Mouse (Mus musculus) embryonic facial prominence, embryonic 15.5 days (tissue): ENCODE data around the gene Sesn2. TPM values are rescaled to one million over a fixed set of nuclear protein-coding genes. Genes with fewer than 3 reads are reported as not detected.
"Not testable (repeated sequence)": the region's sequence is repeated elsewhere in the genome, so short reads cannot be mapped to it uniquely, and the experiment has no call there.

Experiments
- ATAC-seq: fragments of 200-750 bp; cut with Nextera tagmentation; 2 replicates; pipeline ENCODE4 v1.8.0; 2017; ENCODE audit warnings: low read depth, moderate TSS enrichment; ENCODE audit not compliant: insufficient number of reproducible peaks, low FRiP score, low TSS enrichment
- H3K27ac ChIP-seq: fragments of 300-500 bp; sonication (generic); replicated peaks from 2 replicates; pipeline ENCODE4 v1.5.1; 2015; ENCODE audit warnings: mild to moderate bottlenecking, inconsistent platforms
- H3K27me3 ChIP-seq: fragments of 300-500 bp; sonication (generic); 2 replicates; pipeline ENCODE4 v1.6.1; 2015; ENCODE audit warnings: inconsistent platforms
- H3K36me3 ChIP-seq: fragments of 300-500 bp; sonication (generic); 2 replicates; pipeline ENCODE4 v1.6.1; 2015; ENCODE audit warnings: mild to moderate bottlenecking, inconsistent platforms
- H3K4me1 ChIP-seq: fragments of 300-500 bp; sonication (generic); 2 replicates; pipeline ENCODE4 v1.6.1; 2015; ENCODE audit warnings: inconsistent platforms
- H3K4me2 ChIP-seq: fragments of 300-500 bp; sonication (generic); replicated peaks from 2 replicates; pipeline ENCODE4 v1.6.1; 2015; ENCODE audit warnings: mild to moderate bottlenecking, inconsistent platforms
- H3K4me3 ChIP-seq: fragments of 300-500 bp; sonication (generic); replicated peaks from 2 replicates; pipeline ENCODE4 v1.5.1; 2015; ENCODE audit warnings: mild to moderate bottlenecking, inconsistent platforms
- H3K9ac ChIP-seq: fragments of 300-500 bp; sonication (generic); 2 replicates; pipeline ENCODE4 v1.6.1; 2015; ENCODE audit warnings: inconsistent platforms
- H3K9me3 ChIP-seq: fragments of 300-500 bp; sonication (generic); replicated peaks from 2 replicates; pipeline ENCODE4 v1.6.1; 2016; ENCODE audit warnings: inconsistent platforms
- WGBS: fragments of 180-500 bp; shearing (Covaris S2); methylation state at CpG from one replicate; pipeline ENCODE4 v1.1.7; 2015; 5-methylcytosine and 5-hydroxymethylcytosine counted together
- polyA plus RNA-seq: library from polyadenylated mRNA; unstranded; fragments of >200 nt; fragmentation: Nextera tagmentation; extraction: Ambion mirVana; gene quantifications from 2 replicates; pipeline ENCODE4 v1.2.1, GENCODE M21; 2015

The Sesn2 gene
- polyA plus RNA-seq: 11.4 and 12.0 TPM in 2 replicates

DNA sequence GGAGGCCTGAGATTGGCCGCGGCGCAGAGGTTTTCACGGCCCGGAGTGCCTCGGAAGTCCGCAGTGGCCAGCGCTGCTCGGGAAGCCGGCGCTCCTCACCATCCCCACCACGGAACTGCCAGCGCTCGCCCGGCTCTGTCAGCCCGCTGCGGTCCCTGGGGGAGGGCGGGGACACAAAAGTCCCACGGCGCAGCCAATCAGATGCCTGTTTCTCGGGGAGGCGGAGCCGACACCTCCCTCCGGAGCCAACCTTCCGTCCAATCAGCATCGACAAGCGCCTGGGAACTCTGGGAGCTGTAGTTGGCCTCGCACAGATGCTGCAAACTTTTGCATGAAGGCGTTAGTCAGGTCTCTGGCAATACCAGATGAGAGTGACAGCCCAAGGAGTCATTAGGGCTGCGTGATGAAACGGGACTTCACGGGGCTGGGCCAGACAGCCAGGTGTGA, at the start of gene Sesn2:
TSS of gene Sesn2 (minus strand) at position 150 of the 447 bp plus-strand sequence.
- Histone ChIP-seq H3K27me3 (no peaks in the 10 kb centered on the region), H3K4me1 (peaks cover 31% of the 10 kb centered on the region), H3K4me3 (peak within 1 kb of the TSS; percentile 89), H3K4me2 (peak within 1 kb of the TSS; percentile 92), H3K36me3 (no peaks in the 10 kb centered on the region), H3K9ac (peak within 1 kb of the TSS; percentile 62), H3K27ac (peak within 1 kb of the TSS; percentile 89), H3K9me3 (no peaks in the 10 kb centered on the region)
- WGBS: under 1% methylated on average over 32 of the region's 32 CpGs
- peak; percentile 95 for ATAC-seq

DNA sequence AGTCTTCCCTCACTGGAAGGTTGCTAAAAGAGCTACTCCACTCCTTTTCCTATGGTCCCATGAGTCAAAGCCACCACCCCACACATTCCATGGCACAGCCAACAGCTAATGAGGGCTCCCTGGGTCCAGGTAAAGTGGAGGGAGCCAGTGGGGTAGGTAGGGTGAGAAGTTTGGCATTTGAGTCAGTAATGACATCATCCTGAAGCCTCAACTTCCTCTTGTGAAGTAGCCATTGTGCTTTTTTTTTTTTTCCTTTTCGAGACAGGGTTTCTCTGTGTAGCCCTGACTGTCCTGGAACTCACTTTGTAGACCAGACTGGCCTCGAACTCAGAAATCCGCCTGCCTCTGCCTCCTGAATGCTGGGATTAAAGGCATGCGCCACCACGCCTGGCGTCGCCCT, 45.2 kb upstream of the Sesn2 start:
- not testable (repeated sequence) for H3K9ac ChIP-seq, ATAC-seq, H3K4me1 ChIP-seq, H3K27ac ChIP-seq, H3K9me3 ChIP-seq, H3K4me3 ChIP-seq, H3K4me2 ChIP-seq, H3K27me3 ChIP-seq
- H3K36me3 ChIP-seq: peaks cover 34% of the 10 kb centered on the region
- WGBS: 91% methylated on average over 7 of the region's 7 CpGs

GRCm38 (mm10) chr4:132554653-132555052, 44.4 kb upstream of the Sesn2 start:
- no peak for ATAC-seq
- Histone ChIP-seq H3K9me3 (no peaks in the 10 kb centered on the region), H3K4me1 (no peaks in the 10 kb centered on the region), H3K36me3 (peaks cover 41% of the 10 kb centered on the region), H3K27ac (no peak overlapping the region), H3K4me2 (no peak overlapping the region), H3K27me3 (no peaks in the 10 kb centered on the region), H3K4me3 (no peak overlapping the region), H3K9ac (no peak overlapping the region)
- WGBS: 74% methylated on average over 8 of the region's 8 CpGs

- no peaks in the 10 kb centered on the region for H3K4me1 ChIP-seq
- H3K36me3 ChIP-seq: peaks cover 45% of the 10 kb centered on the region
- 64% methylated on average over 5 of the region's 5 CpGs for WGBS
These were observed 43.9 kb upstream of the Sesn2 start for GRCm38 (mm10) chr4:132554221-132554620.

GRCm38 (mm10) chr4:132545851-132546250, 35.5 kb upstream of the Sesn2 start:
- Histone ChIP-seq H3K36me3 (peaks cover 94% of the 10 kb centered on the region), H3K9ac (no peak overlapping the region), H3K4me3 (no peak overlapping the region), H3K27ac (no peak overlapping the region), H3K9me3 (no peaks in the 10 kb centered on the region), H3K27me3 (no peaks in the 10 kb centered on the region), H3K4me2 (no peak overlapping the region), H3K4me1 (no peaks in the 10 kb centered on the region)
- no peak for ATAC-seq
- WGBS: 33% methylated on average over 8 of the region's 8 CpGs

More at GRCm38 (mm10) chr4:132554221-132554620, 43.9 kb upstream of the Sesn2 start:
- Histone ChIP-seq H3K27me3 (no peaks in the 10 kb centered on the region), H3K4me3 (no peak overlapping the region), H3K27ac (no peak overlapping the region), H3K9ac (no peak overlapping the region), H3K4me2 (no peak overlapping the region), H3K9me3 (no peaks in the 10 kb centered on the region)
- ATAC-seq: no peak

- no peaks in the 10 kb centered on the region for H3K9me3 ChIP-seq
- no peaks in the 10 kb centered on the region for H3K27me3 ChIP-seq
- no peak for ATAC-seq
- WGBS: 52% methylated on average over 1 of the region's 1 CpGs
- no peak overlapping the region for H3K4me2 ChIP-seq
- no peak overlapping the region for H3K27ac ChIP-seq
- no peak overlapping the region for H3K9ac ChIP-seq
- no peak overlapping the region for H3K4me3 ChIP-seq
- H3K36me3 ChIP-seq: peaks cover 87% of the 10 kb centered on the region
- no peaks in the 10 kb centered on the region for H3K4me1 ChIP-seq
These were observed 32.4 kb upstream of the Sesn2 start for GRCm38 (mm10) chr4:132542724-132543123.

- 85% methylated on average over 4 of the region's 4 CpGs for WGBS
- H3K27ac ChIP-seq: no peak overlapping the region
These were observed 31.1 kb upstream of the Sesn2 start for GRCm38 (mm10) chr4:132541413-132541812.

DNA sequence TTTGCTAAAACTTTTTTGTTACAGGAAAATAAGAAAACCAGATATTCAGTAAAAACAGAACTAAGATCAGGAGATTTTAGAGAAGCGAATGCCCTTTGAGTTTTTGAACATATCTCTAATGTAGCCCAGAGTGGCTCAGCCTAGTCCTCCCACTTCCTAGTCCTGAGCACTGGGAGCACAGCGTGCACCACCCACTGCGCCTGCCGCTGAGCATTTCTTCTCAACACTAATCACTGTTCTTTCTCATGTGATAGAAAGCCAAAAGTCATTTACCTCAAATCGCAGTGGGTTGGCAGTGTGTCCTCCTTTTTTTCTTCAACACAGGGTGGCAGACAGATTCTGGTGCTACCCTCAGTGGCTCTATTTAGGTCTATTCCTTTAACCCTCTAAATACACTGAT, 29.2 kb upstream of the Sesn2 start:
- no peak overlapping the region for H3K9ac ChIP-seq
- ATAC-seq: no peak
- H3K27ac ChIP-seq: no peak overlapping the region
- H3K4me3 ChIP-seq: no peak overlapping the region
- no peak overlapping the region for H3K4me2 ChIP-seq
- 96% methylated on average over 5 of the region's 5 CpGs for WGBS
- no peaks in the 10 kb centered on the region for H3K9me3 ChIP-seq
- H3K4me1 ChIP-seq: peaks cover 14% of the 10 kb centered on the region
- H3K36me3 ChIP-seq: peaks cover 56% of the 10 kb centered on the region
- H3K27me3 ChIP-seq: no peaks in the 10 kb centered on the region

More at GRCm38 (mm10) chr4:132541413-132541812, 31.1 kb upstream of the Sesn2 start:
- no peak overlapping the region for H3K4me3 ChIP-seq
- H3K36me3 ChIP-seq: peaks cover 74% of the 10 kb centered on the region
- H3K27me3 ChIP-seq: no peaks in the 10 kb centered on the region
- no peak overlapping the region for H3K4me2 ChIP-seq
- H3K9me3 ChIP-seq: no peaks in the 10 kb centered on the region
- no peak for ATAC-seq
- H3K9ac ChIP-seq: no peak overlapping the region
- H3K4me1 ChIP-seq: peaks cover 10% of the 10 kb centered on the region

DNA sequence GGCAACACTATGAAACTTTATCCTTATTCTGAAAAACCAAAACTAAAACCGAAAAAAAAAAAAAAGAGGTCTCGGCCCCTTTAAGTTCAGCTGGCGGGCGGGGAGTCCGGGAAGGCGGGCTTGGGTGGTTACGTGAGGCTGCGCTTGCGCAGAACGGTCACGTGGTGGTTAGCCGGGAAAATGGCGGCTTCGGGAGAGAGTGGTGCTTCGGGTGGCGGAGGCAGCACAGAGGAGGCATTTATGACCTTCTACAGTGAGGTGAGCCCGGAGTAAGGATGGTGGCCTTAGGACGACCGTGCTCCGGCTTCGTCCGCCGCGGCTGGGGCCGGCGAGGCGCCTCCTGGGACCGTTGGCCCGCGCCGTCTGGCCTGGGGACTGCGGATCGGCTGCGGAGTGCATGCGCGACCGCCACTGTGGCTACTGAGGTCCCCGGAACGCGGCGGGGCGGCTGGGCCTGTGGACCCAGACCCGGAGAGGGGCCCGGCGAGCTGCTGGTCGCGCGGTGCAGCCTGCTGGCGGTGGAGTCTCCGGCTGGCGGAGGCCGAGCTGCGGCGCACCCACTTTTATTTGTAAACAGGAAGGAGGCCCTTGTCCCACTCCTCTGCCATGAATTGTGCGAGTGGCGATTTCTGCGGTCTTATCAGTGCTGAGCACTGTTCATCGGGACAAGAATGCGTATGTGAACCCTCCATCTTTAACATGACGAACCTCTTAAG, 25.3 kb upstream of the Sesn2 start, which contains the start of gene Dnajc8:
TSS of gene Dnajc8 (plus strand) at position 145 of the 716 bp plus-strand sequence.
- Histone ChIP-seq H3K9ac (peak within 1 kb of the TSS; percentile 86), H3K9me3 (no peaks in the 10 kb centered on the region), H3K4me3 (peak within 1 kb of the TSS; percentile 85), H3K36me3 (peaks cover 26% of the 10 kb centered on the region), H3K4me1 (peaks cover 36% of the 10 kb centered on the region), H3K27me3 (no peaks in the 10 kb centered on the region), H3K4me2 (peak within 1 kb of the TSS; percentile 81), H3K27ac (peak within 1 kb of the TSS; percentile 84)
- peak; percentile 87 for ATAC-seq
- WGBS: under 1% methylated on average over 60 of the region's 60 CpGs

DNA sequence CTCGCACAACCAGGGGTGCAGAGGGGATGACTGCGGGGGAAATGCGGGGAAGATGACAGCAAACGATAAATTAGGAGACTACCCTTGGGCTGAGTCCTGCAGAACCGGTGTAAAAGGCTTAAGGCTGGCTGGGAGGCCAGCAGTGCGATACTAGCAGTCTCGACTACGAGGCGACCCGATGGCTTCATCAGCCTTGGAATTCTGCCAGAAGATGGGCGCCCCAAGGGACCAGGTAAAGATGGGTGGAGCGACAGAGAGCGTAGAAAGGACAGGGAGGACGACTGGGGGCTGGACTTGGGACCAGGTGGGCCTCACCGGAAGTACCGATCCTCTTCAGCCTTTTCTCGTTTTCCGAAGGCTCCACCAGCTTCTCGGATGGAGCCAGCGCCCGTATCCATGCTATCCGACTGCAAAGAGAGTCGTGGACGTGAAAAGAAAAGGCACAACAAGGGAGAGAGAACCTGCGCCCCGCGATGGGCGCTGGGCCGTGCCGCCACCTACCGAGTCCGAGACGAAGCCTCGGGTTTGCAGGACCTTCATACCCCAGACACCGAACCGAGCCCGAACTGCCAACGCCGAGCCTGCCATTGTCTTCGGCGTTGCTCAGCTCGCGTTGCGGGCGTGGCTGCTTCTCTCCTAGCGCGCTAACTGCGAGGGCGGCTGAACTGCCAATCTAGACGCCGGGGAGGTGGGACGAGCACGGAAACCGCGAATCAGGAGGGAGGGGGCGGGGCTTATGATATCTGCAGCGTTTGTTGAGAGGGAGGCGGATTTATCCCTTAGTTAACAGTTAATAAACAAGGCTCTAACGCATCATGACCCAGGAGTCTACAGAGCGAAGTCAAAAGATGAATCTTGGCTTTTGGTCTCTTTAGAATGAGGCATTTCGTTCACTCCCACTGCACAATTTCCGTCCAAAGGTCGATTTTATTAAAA, 22.9 kb upstream of the Sesn2 start, which contains the start of gene Atpif1:
TSS of gene Atpif1 (minus strand) at position 679 of the 936 bp plus-strand sequence.
- under 1% methylated on average over 63 of the region's 63 CpGs for whole genome bisulfite sequencing
- Histone ChIP-seq H3K4me1 (peaks cover 36% of the 10 kb centered on the region), H3K36me3 (peaks cover 20% of the 10 kb centered on the region), H3K27me3 (no peaks in the 10 kb centered on the region), H3K4me3 (peak within 1 kb of the TSS; percentile 84), H3K27ac (peak within 1 kb of the TSS; percentile 99), H3K9ac (peak within 1 kb of the TSS; percentile 95), H3K4me2 (peak within 1 kb of the TSS; percentile 78), H3K9me3 (no peaks in the 10 kb centered on the region)
- peak; percentile 88 for ATAC-seq

DNA sequence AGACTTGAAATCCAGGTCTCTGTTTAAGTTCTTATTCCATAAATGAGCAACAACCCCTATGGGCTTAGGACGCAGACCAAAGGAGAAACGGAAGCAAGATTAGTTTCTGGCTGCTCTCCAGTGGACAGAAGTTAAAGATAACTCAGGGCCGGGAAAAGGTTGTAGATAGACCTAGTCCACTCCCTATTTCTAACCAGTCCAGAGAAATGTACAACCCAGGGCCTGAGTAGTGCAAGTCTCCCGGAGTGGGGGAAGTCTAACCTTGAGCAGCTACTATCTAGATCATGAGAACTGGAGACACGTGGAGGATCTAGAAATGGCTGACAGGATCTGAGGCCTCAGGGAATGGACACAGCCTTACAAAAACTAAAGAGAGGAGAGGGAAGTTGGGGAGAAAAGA, 22.2 kb upstream of the Sesn2 start:
- WGBS: 14% methylated on average over 5 of the region's 5 CpGs
- Histone ChIP-seq H3K36me3 (peaks cover 18% of the 10 kb centered on the region), H3K27ac (peak overlapping the region; percentile 99), H3K9me3 (no peaks in the 10 kb centered on the region), H3K27me3 (no peaks in the 10 kb centered on the region), H3K4me2 (peak overlapping the region; percentile 78), H3K4me3 (peak overlapping the region; percentile 84), H3K9ac (peak overlapping the region; percentile 95), H3K4me1 (peaks cover 36% of the 10 kb centered on the region)
- ATAC-seq: 0 out of 2 replicates have a peak, but pooled peaks have one; percentile 15
